Mouse (Mus musculus): ENCODE measurements around the gene Nfe2. TPM values are rescaled to one million over a fixed set of nuclear protein-coding genes. Genes with fewer than 3 reads are reported as not detected.
"Not testable (repeated sequence)": the region's sequence is repeated elsewhere in the genome, so short reads cannot be mapped to it uniquely, and the experiment has no call there.

Gene Nfe2
- polyA plus RNA-seq, 1 experiment from 2014 or later, result 7.6 TPM

DNA sequence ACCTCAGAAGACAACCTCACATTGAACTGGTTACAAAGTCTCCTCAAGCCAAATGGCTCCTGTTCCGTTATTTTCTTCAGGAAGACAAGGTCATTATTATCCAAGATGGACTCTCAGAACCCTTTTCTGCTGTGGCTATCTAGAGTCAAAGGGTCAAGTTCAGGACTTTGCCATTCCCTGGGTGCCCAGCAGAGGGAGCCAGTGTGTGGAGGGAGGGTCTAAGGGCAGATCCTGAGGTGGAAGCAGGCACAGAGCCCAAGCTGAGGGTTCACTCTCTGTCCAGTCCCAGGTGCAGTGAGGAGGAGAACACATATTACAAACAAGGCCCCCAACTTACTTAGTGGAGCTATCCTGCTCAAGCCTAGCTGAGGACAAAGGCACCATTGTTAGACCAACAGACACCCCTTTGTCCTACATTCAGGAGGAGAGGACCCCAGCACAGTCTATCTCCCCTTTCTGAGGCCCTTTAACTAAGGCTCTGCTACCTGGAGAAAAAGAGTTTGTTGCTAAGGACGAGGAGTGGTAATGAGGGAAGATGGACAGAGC, 7.9 kb downstream of the Nfe2 start:
- Histone ChIP-seq H3K9me3 (ENCODE audit: control insufficient read depth, low read length) (no peaks in the 10 kb centered on the region), H3K4me2 (ENCODE audit: low read depth, low read length, severe bottlenecking) (no peak overlapping the region), H3K4me3 (ENCODE audit: low read depth, low read length) (no peak overlapping the region), H3K4me1 (replicated peaks; ENCODE audit: control insufficient read depth, insufficient read depth, low read length) (peaks cover 5% of the 10 kb centered on the region; the same call in 1 of the 2 replicates), H3K27me3 (ENCODE audit: control insufficient read depth, insufficient read depth, low read length) (no peaks in the 10 kb centered on the region), H3K36me3 (ENCODE audit: control insufficient read depth, insufficient read depth, low read length) (peaks cover 27% of the 10 kb centered on the region), H3K9ac (ENCODE audit: low read length) (no peak overlapping the region), H3K27ac (ENCODE audit: low read depth, low read length) (0 out of 2 replicates have a peak overlapping the region, but pooled peaks have one; percentile 25)
- DNase-seq (ENCODE audit: low spot score) (peak; percentile 79), ATAC-seq (replicated peaks; ENCODE audit: low FRiP score) (peak; percentile 29; the same call in 1 of the 2 replicates)
- 24% methylated on average over 2 of the region's 2 CpGs for WGBS

DNA sequence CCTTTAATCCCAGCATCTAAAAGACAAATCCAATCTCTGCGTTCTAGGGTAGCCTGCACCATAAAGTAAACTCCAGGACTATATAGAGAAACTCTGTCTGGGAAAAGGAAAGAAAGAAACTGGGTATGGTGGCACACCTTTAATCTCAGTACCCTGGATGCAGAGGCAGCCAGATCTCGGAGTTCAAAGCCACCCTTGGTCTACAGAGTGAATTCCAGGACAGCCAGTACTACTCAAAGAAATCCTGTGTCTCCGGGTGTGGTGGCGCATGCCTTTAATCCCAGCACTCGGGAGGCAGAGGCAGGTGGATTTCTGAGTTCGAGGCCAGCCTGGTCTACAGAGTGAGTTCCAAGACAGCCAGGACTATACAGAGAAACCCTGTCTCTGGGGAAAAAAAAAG, 8.7 kb downstream of the Nfe2 start:
- WGBS, result 89% methylated on average over 6 of the region's 6 CpGs
- not testable (repeated sequence) for ATAC-seq (replicated peaks; ENCODE audit: low FRiP score); H3K27ac ChIP-seq (ENCODE audit: low read depth, low read length); H3K9ac ChIP-seq (ENCODE audit: low read length); DNase-seq (ENCODE audit: low spot score); H3K4me3 ChIP-seq (ENCODE audit: low read depth, low read length); H3K9me3 ChIP-seq (ENCODE audit: control insufficient read depth, low read length); H3K4me1 ChIP-seq (replicated peaks; ENCODE audit: control insufficient read depth, insufficient read depth, low read length); H3K4me2 ChIP-seq (ENCODE audit: low read depth, low read length, severe bottlenecking); H3K27me3 ChIP-seq (ENCODE audit: control insufficient read depth, insufficient read depth, low read length)
- H3K36me3 ChIP-seq (ENCODE audit: control insufficient read depth, insufficient read depth, low read length), result peaks cover 27% of the 10 kb centered on the region

DNA sequence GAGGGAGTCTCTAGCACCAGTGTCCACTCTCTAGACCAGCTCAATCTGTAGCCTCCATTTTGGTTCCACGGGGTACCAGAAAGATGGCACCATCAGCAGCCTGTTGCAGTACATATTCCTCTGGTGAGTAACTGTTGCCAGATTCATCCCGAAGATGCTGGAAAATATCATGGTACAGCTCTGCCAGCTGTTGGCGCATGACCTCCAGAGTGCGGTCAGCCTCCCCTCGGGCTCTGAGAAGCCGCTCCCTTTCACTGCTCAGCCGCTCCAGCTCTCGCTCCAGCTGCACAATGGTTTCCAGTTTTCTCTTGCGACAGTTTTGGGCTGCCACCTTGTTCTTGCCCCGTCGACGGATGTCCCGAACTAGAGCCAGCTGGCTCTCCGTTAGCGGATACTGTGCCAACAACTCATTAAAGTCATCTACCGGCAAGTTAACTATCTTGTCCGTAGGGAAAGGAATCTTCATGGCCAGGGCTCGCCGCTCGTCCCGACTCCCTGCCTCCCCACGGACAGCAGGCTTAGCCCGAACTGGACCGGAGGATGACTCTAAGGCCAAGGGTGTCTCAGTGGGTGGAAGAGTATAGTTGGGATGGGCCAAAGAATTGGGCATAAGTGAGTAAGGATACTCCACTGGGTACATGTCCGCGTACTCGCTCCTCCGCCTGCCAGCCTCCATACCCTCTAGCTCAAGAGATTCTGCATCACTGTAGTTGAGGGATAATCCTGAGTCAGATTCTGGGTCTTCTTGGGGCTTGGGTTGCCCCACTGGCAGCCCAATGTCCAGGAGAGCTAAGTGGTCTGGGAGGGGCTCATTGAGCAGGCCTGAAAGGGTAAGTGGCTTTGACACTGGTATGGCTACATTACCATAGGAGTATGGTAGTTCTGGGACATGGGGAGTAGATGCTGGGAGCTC, 9.5 kb downstream of the Nfe2 start:
- peak; percentile 18 for ATAC-seq (replicated peaks; ENCODE audit: low FRiP score)

DNA sequence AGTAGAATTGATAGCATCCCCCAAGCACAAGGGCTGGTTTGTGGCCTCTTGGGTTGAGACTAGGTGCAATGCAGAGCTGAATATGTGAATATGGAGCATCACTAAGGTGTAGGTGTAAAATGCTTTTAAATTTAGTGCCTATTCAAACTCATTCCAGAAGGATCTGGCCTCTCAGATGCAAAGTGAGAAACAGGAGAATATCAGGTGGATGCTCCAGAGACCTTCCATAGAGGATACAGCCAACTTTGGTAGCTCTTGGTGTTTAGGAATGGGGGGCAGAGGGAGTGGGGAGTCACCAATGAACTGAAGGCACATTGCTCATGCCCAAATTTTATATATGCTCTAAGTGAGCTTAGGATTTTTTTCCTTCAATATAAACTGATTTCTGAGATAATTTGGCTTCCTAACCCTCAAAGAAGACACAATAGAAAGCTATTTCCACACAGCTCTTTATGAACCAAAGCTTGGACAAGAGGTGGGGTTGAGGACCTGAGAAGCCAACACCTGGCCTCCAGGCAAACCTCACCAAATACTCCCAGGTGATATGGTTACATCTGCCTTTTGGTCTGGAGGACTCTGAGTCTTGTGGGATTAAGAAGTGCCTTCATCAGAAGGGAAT, 10.3 kb downstream of the Nfe2 start:
- DNase-seq (ENCODE audit: low spot score), result peak; percentile 48
- H3K4me3 ChIP-seq (ENCODE audit: low read depth, low read length), result no peak overlapping the region
- no peak overlapping the region for H3K27ac ChIP-seq (ENCODE audit: low read depth, low read length)
- H3K4me2 ChIP-seq (ENCODE audit: low read depth, low read length, severe bottlenecking), result no peak overlapping the region
- ATAC-seq (replicated peaks; ENCODE audit: low FRiP score), result no peak
- H3K27me3 ChIP-seq (ENCODE audit: control insufficient read depth, insufficient read depth, low read length), result no peaks in the 10 kb centered on the region
- peaks cover 38% of the 10 kb centered on the region for H3K36me3 ChIP-seq (ENCODE audit: control insufficient read depth, insufficient read depth, low read length)
- peaks cover 9% of the 10 kb centered on the region; the same call in 1 of the 2 replicates for H3K4me1 ChIP-seq (replicated peaks; ENCODE audit: control insufficient read depth, insufficient read depth, low read length)
- no peak overlapping the region for H3K9ac ChIP-seq (ENCODE audit: low read length)
- no peaks in the 10 kb centered on the region for H3K9me3 ChIP-seq (ENCODE audit: control insufficient read depth, low read length)

More for the DNA sequence above, 9.5 kb downstream of the Nfe2 start:
- Histone ChIP-seq H3K27ac (ENCODE audit: low read depth, low read length) (0 out of 2 replicates have a peak overlapping the region, but pooled peaks have one; percentile 12), H3K27me3 (ENCODE audit: control insufficient read depth, insufficient read depth, low read length) (no peaks in the 10 kb centered on the region), H3K4me2 (ENCODE audit: low read depth, low read length, severe bottlenecking) (no peak overlapping the region), H3K9ac (ENCODE audit: low read length) (no peak overlapping the region), H3K4me1 (replicated peaks; ENCODE audit: control insufficient read depth, insufficient read depth, low read length) (0 out of 2 replicates have a peak, but pooled peaks cover 5% of the 10 kb centered on the region), H3K36me3 (ENCODE audit: control insufficient read depth, insufficient read depth, low read length) (peaks cover 31% of the 10 kb centered on the region), H3K9me3 (ENCODE audit: control insufficient read depth, low read length) (no peaks in the 10 kb centered on the region), H3K4me3 (ENCODE audit: low read depth, low read length) (no peak overlapping the region)
- WGBS, result 87% methylated on average over 28 of the region's 28 CpGs
- DNase-seq (ENCODE audit: low spot score), result peak; percentile 57

DNA sequence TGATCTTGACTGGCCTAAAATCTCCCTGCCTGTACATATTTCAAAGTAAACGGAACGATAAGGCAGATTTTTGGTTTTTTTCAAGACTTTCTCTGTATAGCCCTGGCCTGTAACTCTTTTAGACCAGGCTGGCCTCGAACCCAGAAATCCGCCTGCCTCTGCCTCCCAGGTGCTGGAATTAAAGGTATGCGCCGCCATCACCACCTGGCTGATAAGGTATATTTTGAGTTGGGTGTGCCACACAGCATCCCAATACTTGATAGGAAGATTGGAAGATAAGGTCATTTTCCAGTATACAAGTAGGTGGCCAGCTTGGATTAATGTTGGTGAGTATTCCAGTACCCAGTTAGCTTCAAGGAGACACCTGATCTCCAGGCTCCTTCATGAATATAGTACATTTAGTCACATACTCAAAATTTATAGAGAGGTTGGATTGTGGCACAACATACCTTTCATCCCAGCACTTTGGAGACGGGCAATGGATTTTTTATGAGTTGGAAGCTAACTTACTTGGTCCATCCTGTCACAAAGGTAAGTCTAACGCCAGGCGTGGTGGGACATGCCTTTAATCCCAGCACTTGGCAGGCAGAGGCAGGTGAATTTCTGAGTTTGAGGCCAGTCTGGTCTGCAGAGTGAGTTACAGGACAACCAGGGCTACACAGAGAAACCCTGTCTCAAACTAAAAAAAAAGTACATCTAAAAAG, 11.0 kb downstream of the Nfe2 start:
- Histone ChIP-seq H3K27ac (ENCODE audit: low read depth, low read length) (no peak overlapping the region), H3K4me2 (ENCODE audit: low read depth, low read length, severe bottlenecking) (no peak overlapping the region), H3K9ac (ENCODE audit: low read length) (no peak overlapping the region), H3K27me3 (ENCODE audit: control insufficient read depth, insufficient read depth, low read length) (no peaks in the 10 kb centered on the region), H3K36me3 (ENCODE audit: control insufficient read depth, insufficient read depth, low read length) (peaks cover 44% of the 10 kb centered on the region), H3K9me3 (ENCODE audit: control insufficient read depth, low read length) (no peaks in the 10 kb centered on the region), H3K4me3 (ENCODE audit: low read depth, low read length) (no peak overlapping the region), H3K4me1 (replicated peaks; ENCODE audit: control insufficient read depth, insufficient read depth, low read length) (peaks cover 14% of the 10 kb centered on the region; the same call in 1 of the 2 replicates)
- ATAC-seq (replicated peaks; ENCODE audit: low FRiP score) (no peak), DNase-seq (ENCODE audit: low spot score) (no peak)
- WGBS, result 90% methylated on average over 9 of the region's 9 CpGs

DNA sequence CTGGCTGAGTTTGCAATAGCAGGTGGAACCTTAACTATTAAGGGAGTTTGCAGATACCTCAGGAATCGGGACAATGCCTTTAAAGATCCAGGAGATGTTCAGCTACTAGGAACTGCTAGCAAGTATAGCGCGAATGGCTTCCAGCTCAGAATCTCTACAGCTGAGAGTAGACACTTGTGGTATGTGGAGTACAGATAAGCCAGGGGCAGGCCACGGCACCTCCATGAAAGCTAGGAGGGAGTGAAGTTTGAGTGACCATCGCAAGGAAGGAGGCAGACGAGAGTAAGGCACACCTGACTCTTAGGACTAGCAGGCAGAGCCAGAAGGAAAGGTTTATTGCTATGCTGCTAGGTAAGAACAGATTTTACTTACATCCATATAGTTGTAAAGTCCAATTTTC, 12.6 kb downstream of the Nfe2 start:
- Histone ChIP-seq H3K4me3 (ENCODE audit: low read depth, low read length) (no peak overlapping the region), H3K27me3 (ENCODE audit: control insufficient read depth, insufficient read depth, low read length) (no peaks in the 10 kb centered on the region), H3K36me3 (ENCODE audit: control insufficient read depth, insufficient read depth, low read length) (peaks cover 46% of the 10 kb centered on the region), H3K4me1 (replicated peaks; ENCODE audit: control insufficient read depth, insufficient read depth, low read length) (peaks cover 14% of the 10 kb centered on the region; the same call in 1 of the 2 replicates), H3K9ac (ENCODE audit: low read length) (no peak overlapping the region), H3K4me2 (ENCODE audit: low read depth, low read length, severe bottlenecking) (no peak overlapping the region), H3K27ac (ENCODE audit: low read depth, low read length) (no peak overlapping the region), H3K9me3 (ENCODE audit: control insufficient read depth, low read length) (no peaks in the 10 kb centered on the region)
- peak; percentile 53 for DNase-seq (ENCODE audit: low spot score)
- WGBS, result 80% methylated on average over 6 of the region's 6 CpGs
- no peak for ATAC-seq (replicated peaks; ENCODE audit: low FRiP score)

DNA sequence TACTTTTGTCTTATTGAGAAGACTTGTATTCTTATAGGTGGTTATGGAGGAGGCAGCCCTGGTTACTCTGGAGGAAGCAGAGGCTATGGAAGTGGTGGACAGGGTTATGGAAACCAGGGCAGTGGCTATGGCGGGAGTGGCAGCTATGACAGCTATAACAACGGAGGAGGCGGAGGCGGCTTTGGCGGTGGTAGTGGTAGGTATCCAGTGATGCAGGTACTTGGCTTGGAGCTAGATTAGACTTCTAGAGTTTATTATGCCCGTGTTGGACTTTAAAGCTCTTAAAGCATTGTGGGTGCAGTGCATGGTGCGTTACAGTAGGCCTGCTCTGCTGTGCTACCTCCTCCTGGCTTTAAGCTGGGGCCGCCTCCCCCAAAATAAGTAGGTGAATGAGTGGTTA, 15.3 kb downstream of the Nfe2 start:
- Histone ChIP-seq H3K9me3 (ENCODE audit: control insufficient read depth, low read length) (no peaks in the 10 kb centered on the region), H3K36me3 (ENCODE audit: control insufficient read depth, insufficient read depth, low read length) (peaks cover 38% of the 10 kb centered on the region), H3K9ac (ENCODE audit: low read length) (peak overlapping the region; percentile 43; the same call in 1 of the 2 replicates), H3K4me2 (ENCODE audit: low read depth, low read length, severe bottlenecking) (peak overlapping the region; percentile 73), H3K27ac (ENCODE audit: low read depth, low read length) (no peak overlapping the region), H3K27me3 (ENCODE audit: control insufficient read depth, insufficient read depth, low read length) (no peaks in the 10 kb centered on the region), H3K4me1 (replicated peaks; ENCODE audit: control insufficient read depth, insufficient read depth, low read length) (peaks cover 12% of the 10 kb centered on the region; the same call in 1 of the 2 replicates), H3K4me3 (ENCODE audit: low read depth, low read length) (peak overlapping the region; percentile 78)
- ATAC-seq (replicated peaks; ENCODE audit: low FRiP score) (no peak), DNase-seq (ENCODE audit: low spot score) (no peak)
- 75% methylated on average over 8 of the region's 8 CpGs for WGBS
